Mouse (Mus musculus): ENCODE measurements around the gene Tsku.

Gene Tsku

GRCm38 (mm10) chr7:98359951-98360620, 1.0 kb downstream of the Tsku start:
- in situ Hi-C loops (cut with MboI) = no loop called here

GRCm38 (mm10) chr7:98358016-98358415, 3.1 kb downstream of the Tsku start:
- in situ Hi-C loops (cut with MboI) = no loop called here

- in situ Hi-C loops (cut with MboI) = no loop called here
Observed at GRCm38 (mm10) chr7:98357324-98357723, 3.8 kb downstream of the Tsku start.

- in situ Hi-C loops (cut with MboI) = no loop called here
Observed at GRCm38 (mm10) chr7:98354921-98355310, 6.2 kb downstream of the Tsku start.

GRCm38 (mm10) chr7:98354160-98354920, 6.8 kb downstream of the Tsku start:
- in situ Hi-C loops (cut with MboI) = no loop called here

- in situ Hi-C loops (cut with MboI) = no loop called here
Observed at GRCm38 (mm10) chr7:98353616-98354015, 7.5 kb downstream of the Tsku start.

- in situ Hi-C loops (cut with MboI) = no loop called here
Observed at GRCm38 (mm10) chr7:98351523-98351922, 9.6 kb downstream of the Tsku start.

GRCm38 (mm10) chr7:98349821-98350220, 11.3 kb downstream of the Tsku start:
- in situ Hi-C loops (cut with MboI) = no loop called here

GRCm38 (mm10) chr7:98349096-98349495, 12.0 kb downstream of the Tsku start:
- in situ Hi-C loops (cut with MboI) = no loop called here

GRCm38 (mm10) chr7:98348043-98348442, 13.1 kb downstream of the Tsku start:
- in situ Hi-C loops (cut with MboI) = no loop called here

GRCm38 (mm10) chr7:98347471-98347870, 13.7 kb downstream of the Tsku start:
- in situ Hi-C loops (cut with MboI) = no loop called here

GRCm38 (mm10) chr7:98345036-98345435, 16.1 kb downstream of the Tsku start:
- in situ Hi-C loops (cut with MboI) = no loop called here

GRCm38 (mm10) chr7:98344361-98344760, 16.8 kb downstream of the Tsku start:
- in situ Hi-C loops (cut with MboI) = no loop called here

- in situ Hi-C loops (cut with MboI) = no loop called here
Observed at GRCm38 (mm10) chr7:98342249-98342648, 18.9 kb downstream of the Tsku start.

- in situ Hi-C loops (cut with MboI) = no loop called here
Observed at GRCm38 (mm10) chr7:98341475-98341874, 19.7 kb downstream of the Tsku start.

GRCm38 (mm10) chr7:98340343-98340742, 20.8 kb downstream of the Tsku start:
- in situ Hi-C loops (cut with MboI) = no loop called here

- in situ Hi-C loops (cut with MboI) = no loop called here
Observed at GRCm38 (mm10) chr7:98333987-98334386, 27.1 kb downstream of the Tsku start.

- in situ Hi-C loops (cut with MboI) = no loop called here
Observed at GRCm38 (mm10) chr7:98333507-98333906, 27.6 kb downstream of the Tsku start.

- in situ Hi-C loops (cut with MboI) = no loop called here
Observed at GRCm38 (mm10) chr7:98332678-98333397, 28.3 kb downstream of the Tsku start.

GRCm38 (mm10) chr7:98331932-98332331, 29.2 kb downstream of the Tsku start:
- in situ Hi-C loops (cut with MboI) = no loop called here

- in situ Hi-C loops (cut with MboI) = no loop called here
Observed at GRCm38 (mm10) chr7:98330375-98331002, 30.6 kb downstream of the Tsku start.

GRCm38 (mm10) chr7:98329651-98330374, 31.3 kb downstream of the Tsku start:
- in situ Hi-C loops (cut with MboI) = no loop called here
